Mouse (Mus musculus) embryonic facial prominence, embryonic 14.5 days (tissue): ENCODE data around the gene Lmcd1. TPM values are rescaled to one million over a fixed set of nuclear protein-coding genes. Genes with fewer than 3 reads are reported as not detected.

Source experiments
- ATAC-seq: fragments of 200-750 bp; cut with Nextera tagmentation; 2 replicates; pipeline ENCODE4 v1.8.0; 2017; ENCODE audit warnings: low read depth, moderate number of reproducible peaks, moderate TSS enrichment
- DNase-seq: peaks from one replicate; pipeline ENCODE4 v3.0.0-alpha.2; 2015; ENCODE audit warnings: low spot score
- H3K27ac ChIP-seq: fragments of 300-500 bp; sonication (generic); replicated peaks from 2 replicates; pipeline ENCODE4 v1.5.1; 2014; ENCODE audit warnings: low read depth, mild to moderate bottlenecking, low read length, moderate library complexity
- H3K27me3 ChIP-seq: fragments of 300-500 bp; sonication (generic); replicated peaks from 2 replicates; pipeline ENCODE4 v1.6.1; 2014; ENCODE audit warnings: low read length; ENCODE audit not compliant: control insufficient read depth, insufficient read depth
- H3K36me3 ChIP-seq: fragments of 300-500 bp; sonication (generic); 2 replicates; pipeline ENCODE4 v1.6.1; 2014; ENCODE audit warnings: low read length, mixed read lengths; ENCODE audit not compliant: control insufficient read depth, insufficient read depth
- H3K4me1 ChIP-seq: fragments of 300-500 bp; sonication (generic); 2 replicates; pipeline ENCODE4 v1.6.1; 2014; ENCODE audit warnings: antibody characterized with exemption, low read length; ENCODE audit not compliant: control insufficient read depth, insufficient read depth
- H3K4me2 ChIP-seq: fragments of 300-500 bp; sonication (generic); 2 replicates; pipeline ENCODE4 v1.6.1; 2014; ENCODE audit warnings: low read depth, mild to moderate bottlenecking, low read length, moderate library complexity, mixed read lengths
- H3K4me3 ChIP-seq: fragments of 300-500 bp; sonication (generic); 2 replicates; pipeline ENCODE4 v1.5.1; 2014; ENCODE audit warnings: low read depth, mild to moderate bottlenecking, low read length
- H3K9ac ChIP-seq: fragments of 300-500 bp; sonication (generic); 2 replicates; pipeline ENCODE4 v1.6.1; 2014; ENCODE audit warnings: low read depth, mild to moderate bottlenecking, low read length, moderate library complexity, mixed read lengths
- H3K9me3 ChIP-seq: fragments of 300-500 bp; sonication (generic); 2 replicates; pipeline ENCODE4 v1.6.1; 2016; ENCODE audit warnings: low read length; ENCODE audit not compliant: control insufficient read depth
- WGBS: fragments of 180-500 bp; shearing (Covaris S2); extraction: QIAGEN DNeasy Blood & Tissue Kit; methylation state at CpG from one replicate; pipeline ENCODE4 v1.1.7; 2014; 5-methylcytosine and 5-hydroxymethylcytosine counted together
- polyA plus RNA-seq: library from polyadenylated mRNA; unstranded; fragments of >200 nt; fragmentation: Nextera tagmentation; extraction: Ambion mirVana; gene quantifications from 2 replicates; pipeline ENCODE4 v1.2.1, GENCODE M21; 2014

Lmcd1 gene
- polyA plus RNA-seq, 1 experiment from 2014 or later: 113 TPM

DNA sequence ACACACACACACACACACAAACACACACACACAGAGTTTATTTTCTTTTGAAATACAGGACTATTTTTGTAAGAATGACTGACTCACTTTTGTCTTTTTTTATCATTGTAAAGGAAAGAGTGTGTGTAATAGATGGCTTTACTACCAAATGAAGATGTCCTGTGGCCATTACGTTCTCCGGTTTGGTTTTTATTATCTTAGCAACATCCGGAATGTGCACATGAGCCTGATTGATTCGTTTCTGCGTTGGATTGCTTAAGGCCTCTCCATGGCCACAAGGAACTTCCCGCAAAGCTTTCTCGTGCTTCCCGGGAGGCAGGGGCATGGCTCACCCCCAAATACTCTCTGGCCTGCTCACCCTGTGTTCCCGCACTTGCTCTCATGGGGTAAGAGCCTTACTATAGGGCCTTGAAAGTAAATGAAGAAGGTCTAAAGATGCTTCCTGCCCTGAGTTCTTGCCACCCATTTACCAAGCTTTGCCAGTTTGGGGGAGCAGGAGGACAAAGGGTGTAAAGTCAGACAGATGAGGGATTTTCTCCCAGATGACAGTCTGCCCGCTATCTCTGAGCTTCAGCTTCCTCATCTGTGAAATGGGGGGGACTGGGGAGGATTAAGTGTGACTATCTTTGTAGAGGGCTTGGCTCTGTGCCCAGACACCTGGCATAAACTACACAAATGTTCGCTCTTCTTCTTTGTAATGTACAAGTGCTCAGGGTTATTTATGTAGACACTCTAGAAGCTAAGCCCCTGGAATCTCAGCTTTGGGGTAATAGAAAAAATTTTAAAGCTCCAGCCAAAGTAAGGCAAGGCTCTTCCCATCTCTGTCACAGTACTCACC lies 18.0 kb upstream of the Lmcd1 start:
- 0 out of 2 replicates have a peak, but pooled peaks cover 3% of the 10 kb centered on the region for H3K4me1 ChIP-seq
- no peaks in the 10 kb centered on the region for H3K36me3 ChIP-seq
- H3K9me3 ChIP-seq: no peaks in the 10 kb centered on the region
- ATAC-seq: peak; percentile 62
- no peaks in the 10 kb centered on the region for H3K27me3 ChIP-seq
- 58% methylated on average over 11 of the region's 11 CpGs for WGBS
- H3K9ac ChIP-seq: no peak overlapping the region
- DNase-seq: peak; percentile 87
- no peak overlapping the region for H3K4me3 ChIP-seq
- no peak overlapping the region for H3K27ac ChIP-seq
- H3K4me2 ChIP-seq: no peak overlapping the region

GRCm38 (mm10) chr6:112256599-112256998 lies 17.0 kb upstream of the Lmcd1 start:
- no peaks in the 10 kb centered on the region for H3K36me3 ChIP-seq
- DNase-seq (no peak), ATAC-seq (no peak)
- H3K4me1 ChIP-seq: 0 out of 2 replicates have a peak, but pooled peaks cover 3% of the 10 kb centered on the region
- no peak overlapping the region for H3K4me2 ChIP-seq
- no peaks in the 10 kb centered on the region for H3K9me3 ChIP-seq
- H3K27ac ChIP-seq: no peak overlapping the region
- H3K9ac ChIP-seq: no peak overlapping the region
- H3K27me3 ChIP-seq: no peaks in the 10 kb centered on the region
- H3K4me3 ChIP-seq: no peak overlapping the region
- WGBS: 86% methylated on average over 6 of the region's 6 CpGs

- Histone ChIP-seq H3K9me3 (no peaks in the 10 kb centered on the region), H3K4me3 (no peak overlapping the region), H3K4me1 (peaks cover 6% of the 10 kb centered on the region), H3K4me2 (no peak overlapping the region), H3K27me3 (no peaks in the 10 kb centered on the region), H3K9ac (no peak overlapping the region), H3K27ac (no peak overlapping the region), H3K36me3 (no peaks in the 10 kb centered on the region)
- ATAC-seq (no peak), DNase-seq (no peak)
Observed at GRCm38 (mm10) chr6:112261089-112261488, 12.5 kb upstream of the Lmcd1 start.

DNA sequence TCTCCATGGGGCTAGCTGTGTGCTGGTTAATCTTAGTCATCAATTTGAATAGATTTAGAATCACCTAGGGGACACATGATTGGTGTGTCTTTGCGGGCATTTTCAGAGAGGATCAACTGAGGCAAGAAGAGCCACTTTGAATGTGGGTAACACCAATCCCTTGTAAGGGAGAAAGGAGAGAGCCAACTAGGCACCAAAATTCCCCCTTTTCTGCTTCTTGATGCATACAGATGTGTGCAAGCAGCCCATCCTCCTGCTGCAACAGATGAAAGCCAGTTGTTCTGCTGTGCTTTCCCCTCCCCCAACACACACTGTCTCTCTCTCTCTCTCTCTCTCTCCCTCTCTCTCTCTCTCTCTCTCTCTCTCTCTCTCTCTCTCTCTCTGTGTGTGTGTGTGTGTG lies 9.2 kb upstream of the Lmcd1 start:
- no peak overlapping the region for H3K9ac ChIP-seq
- no peak overlapping the region for H3K4me3 ChIP-seq
- H3K36me3 ChIP-seq: no peaks in the 10 kb centered on the region
- WGBS: 83% methylated on average over 1 of the region's 1 CpGs
- no peak overlapping the region for H3K27ac ChIP-seq
- ATAC-seq (no peak), DNase-seq (no peak)
- peaks cover 20% of the 10 kb centered on the region for H3K4me1 ChIP-seq
- H3K9me3 ChIP-seq: no peaks in the 10 kb centered on the region
- H3K4me2 ChIP-seq: no peak overlapping the region
- H3K27me3 ChIP-seq: no peaks in the 10 kb centered on the region

DNA sequence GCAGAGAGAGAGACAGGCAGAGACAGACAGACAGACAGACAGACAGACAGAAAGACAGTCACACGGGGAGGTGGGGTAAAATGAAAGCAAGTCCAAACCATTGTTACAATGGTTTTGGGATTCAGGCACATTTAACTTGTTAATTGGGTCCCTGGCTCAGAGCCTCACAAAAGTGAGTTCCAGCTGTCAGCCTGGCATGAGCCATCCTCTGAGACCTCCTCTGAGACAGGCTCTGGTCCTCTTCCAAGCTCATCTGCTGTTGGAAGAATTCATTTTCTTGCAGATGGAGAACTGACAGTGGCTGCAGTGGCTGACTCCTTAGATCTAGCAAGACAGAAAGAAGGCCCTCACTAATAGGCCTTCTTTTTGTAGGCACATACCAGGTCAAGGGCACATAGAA lies 6.9 kb upstream of the Lmcd1 start:
- Histone ChIP-seq H3K4me3 (no peak overlapping the region), H3K4me1 (peaks cover 20% of the 10 kb centered on the region), H3K36me3 (no peaks in the 10 kb centered on the region), H3K9ac (no peak overlapping the region), H3K4me2 (no peak overlapping the region), H3K27me3 (no peaks in the 10 kb centered on the region), H3K27ac (peak overlapping the region; percentile 81), H3K9me3 (no peaks in the 10 kb centered on the region)
- ATAC-seq (no peak), DNase-seq (peak; percentile 88)
- 50% methylated on average over 1 of the region's 1 CpGs for WGBS

DNA sequence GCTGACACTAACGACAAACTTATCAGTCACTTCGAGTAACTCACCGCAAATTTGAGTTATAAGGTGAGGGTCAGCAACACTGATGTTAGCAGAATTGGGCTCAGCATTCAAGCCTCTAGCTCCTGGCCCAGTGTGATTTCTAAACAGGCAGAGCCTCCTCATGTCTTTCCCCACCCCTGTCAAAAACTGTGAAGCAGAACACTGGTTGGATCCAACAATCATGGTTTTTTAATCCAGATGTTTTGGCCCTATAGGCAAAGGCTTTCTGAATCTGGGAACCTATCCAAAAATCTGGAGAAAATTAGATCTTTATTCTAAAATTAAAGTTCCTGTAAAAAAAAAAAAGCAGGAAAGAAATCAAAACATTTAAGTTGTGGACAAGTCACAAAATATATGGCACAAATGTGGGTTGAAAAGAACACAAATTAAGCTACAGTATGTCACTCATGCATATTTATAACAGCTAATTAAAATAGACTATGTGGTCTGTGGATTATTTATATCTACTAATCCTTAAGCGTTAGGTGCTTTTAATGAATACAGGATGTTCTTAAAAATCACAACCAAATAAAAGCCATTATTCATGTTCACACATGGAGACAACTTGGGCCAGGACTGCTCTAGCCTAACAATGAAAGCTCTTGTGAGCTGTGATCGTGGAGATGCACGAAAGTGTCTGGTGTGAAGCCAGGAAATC lies 5.7 kb upstream of the Lmcd1 start:
- Histone ChIP-seq H3K9me3 (no peaks in the 10 kb centered on the region), H3K9ac (no peak overlapping the region), H3K4me3 (no peak overlapping the region), H3K36me3 (no peaks in the 10 kb centered on the region), H3K4me2 (no peak overlapping the region), H3K4me1 (peaks cover 20% of the 10 kb centered on the region), H3K27me3 (no peaks in the 10 kb centered on the region), H3K27ac (peak overlapping the region; percentile 70)
- ATAC-seq (peak; percentile 73), DNase-seq (peak; percentile 93)
- 56% methylated on average over 6 of the region's 6 CpGs for WGBS

DNA sequence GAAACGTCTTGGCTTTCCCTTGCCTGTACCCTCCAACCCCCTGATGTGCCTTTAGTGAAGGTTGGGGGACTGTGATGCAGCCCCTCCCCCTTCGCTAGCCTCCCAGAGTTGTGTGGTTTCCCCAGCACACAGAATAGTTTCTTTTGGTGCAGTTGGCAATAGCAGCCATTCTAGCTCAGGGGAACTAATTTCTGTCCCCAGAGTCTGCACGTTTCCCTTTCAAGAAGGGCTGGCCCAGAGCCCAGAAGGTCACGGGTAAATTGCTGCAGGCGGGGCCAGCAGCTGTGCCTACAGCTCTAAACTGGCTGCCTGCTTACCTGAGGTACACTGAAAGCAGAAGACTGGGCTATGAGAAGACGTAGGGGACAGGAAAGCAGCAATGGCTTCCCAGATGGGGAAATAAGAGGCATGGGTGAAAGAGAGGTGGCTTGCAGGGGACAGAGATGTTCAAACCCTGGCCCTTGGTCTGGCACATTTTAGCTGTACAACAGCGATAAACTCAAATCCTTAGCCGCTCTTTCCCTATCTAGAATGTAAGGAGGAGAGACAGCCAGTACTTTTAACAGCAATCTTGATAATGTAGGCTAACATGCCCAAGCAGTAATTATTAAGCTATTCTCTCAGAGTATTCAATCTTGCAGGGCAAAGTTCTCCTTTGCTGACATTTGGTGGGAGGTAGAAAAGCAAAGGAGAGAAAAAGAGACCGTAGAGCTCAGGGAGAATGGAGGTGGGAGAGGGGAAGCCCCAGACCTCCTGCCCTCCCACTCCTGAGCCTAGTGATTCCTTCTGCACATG lies 900 bp downstream of the Lmcd1 start:
- peak overlapping the region; percentile 14; the same call in 1 of the 2 replicates for H3K9ac ChIP-seq

GRCm38 (mm10) chr6:112275731-112276245 lies 2.2 kb downstream of the Lmcd1 start:
- H3K27ac ChIP-seq: peak overlapping the region; percentile 22; the same call in 1 of the 2 replicates
- H3K4me2 ChIP-seq: peak overlapping the region; percentile 63
- H3K27me3 ChIP-seq: no peaks in the 10 kb centered on the region
- H3K4me1 ChIP-seq: peaks cover 16% of the 10 kb centered on the region; the same call in 1 of the 2 replicates
- WGBS: 70% methylated on average over 6 of the region's 6 CpGs
- H3K36me3 ChIP-seq: no peaks in the 10 kb centered on the region
- DNase-seq: no peak
- no peak for ATAC-seq
- no peaks in the 10 kb centered on the region for H3K9me3 ChIP-seq
- H3K9ac ChIP-seq: no peak overlapping the region
- peak overlapping the region; percentile 35 for H3K4me3 ChIP-seq

More for the DNA sequence above, 900 bp downstream of the Lmcd1 start:
- 24% methylated on average over 9 of the region's 9 CpGs for WGBS
- ATAC-seq (peak; percentile 85), DNase-seq (peak; percentile 94)
- peaks cover 15% of the 10 kb centered on the region; the same call in 1 of the 2 replicates for H3K4me1 ChIP-seq
- no peaks in the 10 kb centered on the region for H3K27me3 ChIP-seq
- peak overlapping the region; percentile 63 for H3K4me2 ChIP-seq
- H3K27ac ChIP-seq: peak overlapping the region; percentile 40
- peak overlapping the region; percentile 35 for H3K4me3 ChIP-seq
- no peaks in the 10 kb centered on the region for H3K9me3 ChIP-seq
- H3K36me3 ChIP-seq: no peaks in the 10 kb centered on the region
